Mouse (Mus musculus) hindbrain, embryonic 15.5 days (tissue): Measurements from ENCODE around the gene Engase. TPM values are rescaled to one million over a fixed set of nuclear protein-coding genes. Genes with fewer than 3 reads are reported as not detected.

ENCODE experiments used
- ATAC-seq: fragments of 200-750 bp; cut with Nextera tagmentation; 2 replicates; pipeline ENCODE4 v1.8.0; 2017; ENCODE audit warnings: low read depth, moderate number of reproducible peaks, moderate TSS enrichment; ENCODE audit not compliant: low FRiP score
- H3K27ac ChIP-seq: fragments of 300-500 bp; sonication (generic); replicated peaks from 2 replicates; pipeline ENCODE4 v1.5.1; 2015; ENCODE audit warnings: mild to moderate bottlenecking, inconsistent platforms
- H3K27me3 ChIP-seq: fragments of 300-500 bp; sonication (generic); 2 replicates; pipeline ENCODE4 v1.6.1; 2015; ENCODE audit warnings: control low read depth, inconsistent platforms
- H3K36me3 ChIP-seq: fragments of 300-500 bp; sonication (generic); 2 replicates; pipeline ENCODE4 v1.6.1; 2015; ENCODE audit warnings: control low read depth, inconsistent platforms
- H3K4me1 ChIP-seq: fragments of 300-500 bp; sonication (generic); replicated peaks from 2 replicates; pipeline ENCODE4 v1.6.1; 2015; ENCODE audit warnings: control low read depth, inconsistent platforms
- H3K4me2 ChIP-seq: fragments of 300-500 bp; sonication (generic); 2 replicates; pipeline ENCODE4 v1.6.1; 2015; ENCODE audit warnings: moderate library complexity, mild to moderate bottlenecking, inconsistent platforms
- H3K4me3 ChIP-seq: fragments of 300-500 bp; sonication (generic); 2 replicates; pipeline ENCODE4 v1.5.1; 2015; ENCODE audit warnings: mild to moderate bottlenecking, inconsistent platforms
- H3K9ac ChIP-seq: fragments of 300-500 bp; sonication (generic); 2 replicates; pipeline ENCODE4 v1.6.1; 2015; ENCODE audit warnings: inconsistent platforms
- H3K9me3 ChIP-seq: fragments of 300-500 bp; sonication (generic); 2 replicates; pipeline ENCODE4 v1.6.1; 2016; ENCODE audit warnings: control low read depth, inconsistent platforms
- WGBS: fragments of 180-500 bp; shearing (Covaris S2); methylation state at CpG from one replicate; pipeline ENCODE4 v1.1.7; 2015; 5-methylcytosine and 5-hydroxymethylcytosine counted together
- polyA plus RNA-seq: library from polyadenylated mRNA; unstranded; fragments of >200 nt; fragmentation: Nextera tagmentation; extraction: Ambion mirVana; gene quantifications from 2 replicates; pipeline ENCODE4 v1.2.1, GENCODE M21; 2015

Gene Engase
- polyA plus RNA-seq, 1 experiment from 2014 or later: 7.7 TPM

DNA sequence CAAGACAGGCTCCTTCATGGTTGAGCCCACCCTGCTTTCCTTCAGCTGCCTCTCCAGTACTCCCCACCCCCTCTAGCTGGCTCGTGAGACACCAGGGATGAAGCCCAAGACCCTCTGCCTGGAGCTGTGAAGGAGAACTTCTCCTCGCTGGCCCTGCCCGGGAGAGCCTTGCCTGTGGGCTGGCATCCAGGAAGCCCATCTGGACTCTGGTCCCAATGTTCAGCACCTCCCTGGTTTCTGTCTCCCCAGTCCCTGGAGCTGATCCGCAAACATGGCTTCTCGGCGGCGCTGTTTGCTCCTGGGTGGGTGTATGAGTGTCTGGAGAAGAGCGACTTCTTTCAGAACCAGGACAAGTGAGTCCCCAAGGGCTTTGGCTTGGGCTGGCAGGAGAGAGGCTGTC is 7.5 kb downstream of the Engase start:
- Histone ChIP-seq H3K36me3 (no peaks in the 10 kb centered on the region), H3K9ac (no peak overlapping the region), H3K9me3 (no peaks in the 10 kb centered on the region), H3K4me2 (no peak overlapping the region), H3K4me3 (no peak overlapping the region), H3K4me1 (peaks cover 25% of the 10 kb centered on the region), H3K27me3 (no peaks in the 10 kb centered on the region), H3K27ac (no peak overlapping the region)
- 80% methylated on average over 8 of the region's 8 CpGs for WGBS
- no peak for ATAC-seq

DNA sequence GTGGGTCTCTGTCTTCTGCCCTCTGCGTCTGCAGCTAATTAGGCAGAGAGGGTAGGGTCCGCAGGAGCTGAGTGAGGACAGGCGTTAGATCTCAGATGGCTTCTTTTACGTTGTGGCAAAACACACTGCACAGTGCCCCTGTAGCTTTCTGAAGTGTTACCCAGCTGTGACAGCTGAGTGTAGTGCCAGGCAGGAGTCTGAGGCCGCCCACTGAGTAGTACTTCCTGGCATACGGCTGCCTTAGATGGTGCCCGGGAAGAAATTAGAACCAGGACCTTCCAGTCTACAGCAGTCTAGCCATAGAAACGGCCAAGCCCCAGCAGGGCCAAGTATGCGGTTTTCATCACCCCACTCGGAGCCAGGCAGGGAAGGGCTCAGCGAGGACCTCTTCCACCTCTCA is 8.7 kb downstream of the Engase start:
- ATAC-seq: no peak
- no peaks in the 10 kb centered on the region for H3K36me3 ChIP-seq
- no peak overlapping the region for H3K4me2 ChIP-seq
- H3K27ac ChIP-seq: no peak overlapping the region
- H3K9ac ChIP-seq: no peak overlapping the region
- H3K27me3 ChIP-seq: no peaks in the 10 kb centered on the region
- peaks cover 35% of the 10 kb centered on the region for H3K4me1 ChIP-seq
- no peaks in the 10 kb centered on the region for H3K9me3 ChIP-seq
- 73% methylated on average over 11 of the region's 11 CpGs for WGBS
- no peak overlapping the region for H3K4me3 ChIP-seq

DNA sequence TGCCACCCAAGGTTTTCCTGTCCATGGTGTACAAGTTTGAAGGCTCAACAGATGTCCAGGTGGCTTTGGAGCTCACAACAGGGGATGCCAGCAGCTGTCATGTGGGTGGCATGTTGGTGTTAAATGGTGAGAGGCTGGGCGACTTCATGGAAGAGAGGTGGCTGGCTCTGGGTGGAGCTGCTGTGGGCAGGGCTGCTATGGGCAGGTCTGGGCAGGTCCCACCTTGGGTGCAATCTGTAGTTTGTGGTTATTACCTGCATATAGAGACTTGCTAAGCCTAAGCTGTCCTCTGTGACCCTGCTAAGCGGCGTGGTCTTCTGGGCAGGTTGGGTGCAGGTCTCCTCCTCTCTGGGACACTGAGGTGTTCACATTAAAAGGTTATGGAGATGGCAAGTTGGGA is 9.2 kb downstream of the Engase start:
- Histone ChIP-seq H3K9ac (no peak overlapping the region), H3K4me3 (no peak overlapping the region), H3K27me3 (no peaks in the 10 kb centered on the region), H3K9me3 (no peaks in the 10 kb centered on the region), H3K27ac (no peak overlapping the region), H3K4me2 (no peak overlapping the region), H3K36me3 (no peaks in the 10 kb centered on the region), H3K4me1 (peaks cover 40% of the 10 kb centered on the region)
- no peak for ATAC-seq
- WGBS: 97% methylated on average over 3 of the region's 3 CpGs

DNA sequence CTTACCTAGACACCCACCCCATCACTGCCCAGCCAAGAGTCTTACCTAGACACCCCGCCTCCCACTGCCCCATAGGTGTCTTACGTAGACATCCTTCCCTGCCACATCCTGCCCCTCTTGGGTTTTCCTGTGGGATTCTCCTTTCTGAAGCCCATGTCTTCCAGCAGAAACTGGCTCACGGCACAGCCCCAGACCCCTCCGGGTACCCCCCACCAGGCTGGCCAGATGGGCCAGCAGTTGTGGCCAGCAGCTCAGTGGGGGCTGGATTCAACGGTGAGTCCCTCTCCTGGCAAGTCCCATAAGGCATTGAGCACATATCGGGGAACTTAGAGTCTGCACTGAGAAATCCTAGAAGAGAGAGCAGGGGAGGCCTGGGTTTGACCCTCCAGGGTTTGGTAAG is 9.7 kb downstream of the Engase start:
- Histone ChIP-seq H3K9ac (no peak overlapping the region), H3K9me3 (no peaks in the 10 kb centered on the region), H3K4me2 (no peak overlapping the region), H3K4me1 (peaks cover 41% of the 10 kb centered on the region), H3K4me3 (no peak overlapping the region), H3K27ac (no peak overlapping the region), H3K36me3 (no peaks in the 10 kb centered on the region), H3K27me3 (no peaks in the 10 kb centered on the region)
- no peak for ATAC-seq
- 70% methylated on average over 6 of the region's 6 CpGs for WGBS

DNA sequence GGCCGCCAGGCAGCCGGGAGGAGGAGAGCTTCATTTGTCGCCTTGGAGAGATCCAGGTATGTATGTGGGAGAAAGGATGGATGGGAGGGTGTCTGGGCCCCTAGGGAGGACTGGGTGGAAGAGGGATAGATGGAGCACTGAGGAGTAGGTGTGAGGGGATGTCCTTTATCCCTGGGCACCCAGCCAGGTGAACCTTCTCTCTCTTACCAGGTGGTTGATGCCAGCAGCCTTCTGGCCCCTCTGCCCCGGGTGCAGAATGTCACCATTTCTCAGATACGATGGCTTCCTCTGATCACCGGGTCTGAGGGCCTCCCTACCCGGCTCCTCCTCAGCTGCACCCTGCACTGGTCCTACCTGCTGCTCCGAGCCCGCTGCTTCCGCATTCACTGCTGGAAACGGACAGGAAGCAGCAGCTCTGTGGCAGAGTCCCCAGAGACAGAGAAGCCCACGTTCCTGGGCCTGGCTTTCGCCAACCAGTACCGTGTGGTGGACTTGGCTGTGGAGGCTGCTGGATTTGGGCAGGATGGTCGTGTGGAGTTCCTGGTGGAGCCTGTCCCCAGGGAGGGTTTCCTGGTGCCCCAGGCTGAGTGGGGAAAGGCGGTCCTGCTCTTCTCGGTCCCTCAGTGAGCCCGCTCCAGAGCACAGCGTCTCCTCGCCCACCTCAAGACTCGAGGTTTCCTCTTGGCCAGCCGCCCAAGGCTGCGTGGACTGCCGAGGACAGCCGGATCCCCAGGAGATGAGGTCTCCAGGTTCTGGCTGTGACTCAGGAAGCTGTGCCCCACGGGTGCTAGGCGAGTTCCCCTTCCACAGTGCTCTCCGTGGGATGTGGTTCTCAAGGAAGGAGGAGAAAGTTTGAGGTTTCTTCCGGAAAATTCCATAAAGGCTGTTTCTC is 10.5 kb downstream of the Engase start:
- whole genome bisulfite sequencing: 83% methylated on average over 29 of the region's 29 CpGs
- ATAC-seq: no peak

DNA sequence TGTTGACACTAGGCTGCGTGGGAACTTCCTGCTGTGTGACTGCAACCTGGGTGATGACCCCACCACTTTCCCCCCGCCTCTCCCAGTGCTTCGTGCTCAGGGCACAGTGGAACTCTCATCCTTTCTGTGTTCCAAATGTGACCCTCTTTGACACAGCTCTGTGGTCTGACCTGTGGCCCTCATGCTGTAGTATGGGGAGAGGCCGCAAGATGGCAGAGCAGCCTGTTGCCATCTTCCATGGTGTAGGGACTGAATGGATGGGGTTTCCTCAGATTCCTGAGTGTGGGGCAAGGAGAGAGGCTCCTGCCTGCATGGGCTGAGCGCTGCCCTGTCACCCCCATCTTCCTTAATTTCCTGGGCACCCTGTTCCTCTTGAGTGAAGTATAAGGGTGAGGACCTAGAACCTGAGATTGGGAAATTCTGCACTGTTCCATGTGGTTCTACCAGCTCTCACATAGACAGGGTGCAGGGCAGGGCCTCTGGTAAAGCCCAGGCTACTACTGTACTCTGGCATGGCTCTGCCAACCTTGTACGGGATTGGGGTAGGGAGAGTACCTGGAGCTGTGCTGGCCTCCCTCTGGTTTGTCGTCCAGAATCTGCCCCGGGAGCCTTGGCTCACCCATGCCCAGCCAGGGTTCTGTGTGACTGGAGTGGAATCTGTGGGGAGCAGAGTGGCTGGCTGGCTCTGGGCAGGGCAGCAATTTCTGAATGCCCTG is 11.7 kb downstream of the Engase start:
- 70% methylated on average over 8 of the region's 8 CpGs for WGBS
- H3K4me3 ChIP-seq: no peak overlapping the region
- peak overlapping the region; percentile 51 for H3K27ac ChIP-seq
- no peaks in the 10 kb centered on the region for H3K9me3 ChIP-seq
- ATAC-seq: 0 out of 2 replicates have a peak, but pooled peaks have one; percentile 12
- H3K4me1 ChIP-seq: peaks cover 44% of the 10 kb centered on the region
- H3K27me3 ChIP-seq: no peaks in the 10 kb centered on the region
- H3K36me3 ChIP-seq: no peaks in the 10 kb centered on the region
- H3K4me2 ChIP-seq: no peak overlapping the region
- H3K9ac ChIP-seq: no peak overlapping the region

More for the DNA sequence above, 10.5 kb downstream of the Engase start:
- H3K4me1 ChIP-seq: peaks cover 41% of the 10 kb centered on the region
- H3K4me2 ChIP-seq: no peak overlapping the region
- no peak overlapping the region for H3K27ac ChIP-seq
- no peak overlapping the region for H3K9ac ChIP-seq
- H3K4me3 ChIP-seq: no peak overlapping the region
- no peaks in the 10 kb centered on the region for H3K9me3 ChIP-seq
- H3K36me3 ChIP-seq: no peaks in the 10 kb centered on the region
- H3K27me3 ChIP-seq: no peaks in the 10 kb centered on the region

DNA sequence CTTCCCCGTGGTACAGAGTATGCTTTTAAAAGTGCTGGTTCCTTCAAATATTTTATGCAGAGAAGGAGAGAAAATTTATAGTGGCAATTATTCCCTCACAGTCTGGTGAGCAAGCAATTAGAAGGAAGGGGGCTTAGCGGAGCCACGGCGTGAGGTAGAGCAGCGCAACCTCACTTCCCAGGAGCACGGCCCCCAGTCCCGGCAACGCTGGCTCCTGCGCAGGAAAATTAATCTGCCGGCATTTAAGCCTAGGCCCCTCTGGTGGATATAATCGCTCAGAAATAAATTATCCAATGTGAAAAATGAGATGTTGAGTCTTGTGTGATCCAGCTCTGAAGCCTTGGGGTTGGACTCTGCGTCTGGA is 12.3 kb downstream of the Engase start:
- peak overlapping the region; percentile 51 for H3K27ac ChIP-seq
- H3K4me1 ChIP-seq: peaks cover 44% of the 10 kb centered on the region
- no peaks in the 10 kb centered on the region for H3K36me3 ChIP-seq
- no peak overlapping the region for H3K4me2 ChIP-seq
- no peak overlapping the region for H3K9ac ChIP-seq
- WGBS: 36% methylated on average over 12 of the region's 12 CpGs
- H3K9me3 ChIP-seq: no peaks in the 10 kb centered on the region
- peak; percentile 27; the same call in 1 of the 2 replicates for ATAC-seq
- H3K27me3 ChIP-seq: no peaks in the 10 kb centered on the region
- no peak overlapping the region for H3K4me3 ChIP-seq

DNA sequence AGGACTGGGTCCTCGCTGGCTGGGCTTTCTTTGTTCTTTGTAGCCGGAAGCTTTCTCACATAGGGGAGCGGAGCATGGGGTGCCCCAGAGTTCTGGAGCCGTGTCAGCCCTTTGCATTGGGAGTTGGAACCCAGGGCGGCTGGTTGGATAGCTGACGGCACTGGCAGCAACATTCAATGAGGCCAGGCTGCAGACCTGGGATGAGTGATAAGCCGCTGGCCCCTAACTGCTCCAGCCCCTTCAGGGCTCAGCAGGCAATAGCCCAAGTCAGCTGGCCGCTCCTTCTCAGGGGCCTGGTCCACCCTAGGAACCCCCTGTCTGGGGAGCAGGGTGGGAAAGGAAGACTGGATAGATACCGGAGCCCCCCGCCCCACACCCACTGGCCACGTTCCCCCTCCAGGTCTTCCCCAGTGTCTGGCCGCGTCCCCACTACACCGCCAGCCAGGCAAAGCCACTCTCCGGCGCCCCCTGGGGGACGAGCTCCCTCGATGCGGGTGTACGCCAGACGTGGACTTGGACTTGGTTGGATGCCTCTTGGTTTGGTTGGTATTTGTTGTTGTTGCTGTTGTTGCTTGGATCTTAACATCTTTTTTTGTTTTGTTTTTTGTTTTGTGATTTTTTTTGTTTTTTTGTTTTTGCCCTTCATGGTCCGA is 14.1 kb downstream of the Engase start:
- H3K4me3 ChIP-seq: no peak overlapping the region
- H3K27ac ChIP-seq: no peak overlapping the region
- no peaks in the 10 kb centered on the region for H3K36me3 ChIP-seq
- H3K9ac ChIP-seq: no peak overlapping the region
- peaks cover 40% of the 10 kb centered on the region for H3K4me1 ChIP-seq
- H3K27me3 ChIP-seq: no peaks in the 10 kb centered on the region
- H3K4me2 ChIP-seq: no peak overlapping the region
- WGBS: 20% methylated on average over 22 of the region's 22 CpGs
- H3K9me3 ChIP-seq: no peaks in the 10 kb centered on the region
- ATAC-seq: no peak

DNA sequence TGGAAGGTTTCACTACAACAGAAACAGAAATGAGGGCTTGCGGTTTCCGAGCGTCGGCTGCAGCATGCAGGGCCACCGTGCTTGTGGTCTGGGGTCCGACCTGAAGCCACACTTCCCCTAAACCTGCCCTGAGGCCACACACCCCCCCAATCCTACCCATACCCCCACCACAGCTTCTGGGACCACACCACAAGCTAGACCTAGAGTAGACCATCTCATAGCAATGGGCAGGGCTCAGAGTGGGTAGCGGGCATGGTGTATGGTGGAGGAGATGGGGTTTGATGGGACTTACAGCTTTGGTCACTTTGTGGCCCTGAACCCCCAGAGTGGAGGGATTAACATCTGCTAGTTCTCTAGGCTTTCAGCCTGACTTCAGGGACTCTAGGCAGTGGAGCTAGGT is 14.6 kb downstream of the Engase start:
- Histone ChIP-seq H3K27ac (no peak overlapping the region), H3K36me3 (no peaks in the 10 kb centered on the region), H3K4me1 (peaks cover 40% of the 10 kb centered on the region), H3K27me3 (no peaks in the 10 kb centered on the region), H3K4me3 (no peak overlapping the region), H3K4me2 (no peak overlapping the region), H3K9ac (no peak overlapping the region), H3K9me3 (no peaks in the 10 kb centered on the region)
- 89% methylated on average over 7 of the region's 7 CpGs for WGBS
- ATAC-seq: no peak

DNA sequence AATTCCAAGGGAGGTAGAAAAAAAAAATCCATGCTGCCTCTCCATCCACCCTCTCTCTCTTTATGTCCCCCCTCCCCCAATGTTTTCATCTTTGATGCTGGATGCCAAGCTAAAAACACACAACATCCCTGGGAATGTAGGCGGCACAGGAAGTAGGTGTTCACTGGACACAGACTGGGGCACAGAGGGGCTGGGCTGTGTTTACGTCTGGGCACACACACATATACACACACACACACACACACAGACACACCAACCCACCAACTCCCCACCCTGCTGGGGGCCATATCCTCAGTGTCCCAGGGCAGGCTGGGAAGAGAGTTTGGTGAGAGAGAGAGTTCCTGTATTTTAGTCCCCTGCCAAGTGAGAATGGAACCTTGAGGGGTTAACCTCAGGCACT is 16.8 kb downstream of the Engase start:
- Histone ChIP-seq H3K4me3 (no peak overlapping the region), H3K4me1 (peaks cover 31% of the 10 kb centered on the region), H3K9me3 (no peaks in the 10 kb centered on the region), H3K27me3 (no peaks in the 10 kb centered on the region), H3K36me3 (no peaks in the 10 kb centered on the region), H3K9ac (no peak overlapping the region), H3K27ac (no peak overlapping the region), H3K4me2 (no peak overlapping the region)
- 84% methylated on average over 2 of the region's 2 CpGs for WGBS
- ATAC-seq: no peak

DNA sequence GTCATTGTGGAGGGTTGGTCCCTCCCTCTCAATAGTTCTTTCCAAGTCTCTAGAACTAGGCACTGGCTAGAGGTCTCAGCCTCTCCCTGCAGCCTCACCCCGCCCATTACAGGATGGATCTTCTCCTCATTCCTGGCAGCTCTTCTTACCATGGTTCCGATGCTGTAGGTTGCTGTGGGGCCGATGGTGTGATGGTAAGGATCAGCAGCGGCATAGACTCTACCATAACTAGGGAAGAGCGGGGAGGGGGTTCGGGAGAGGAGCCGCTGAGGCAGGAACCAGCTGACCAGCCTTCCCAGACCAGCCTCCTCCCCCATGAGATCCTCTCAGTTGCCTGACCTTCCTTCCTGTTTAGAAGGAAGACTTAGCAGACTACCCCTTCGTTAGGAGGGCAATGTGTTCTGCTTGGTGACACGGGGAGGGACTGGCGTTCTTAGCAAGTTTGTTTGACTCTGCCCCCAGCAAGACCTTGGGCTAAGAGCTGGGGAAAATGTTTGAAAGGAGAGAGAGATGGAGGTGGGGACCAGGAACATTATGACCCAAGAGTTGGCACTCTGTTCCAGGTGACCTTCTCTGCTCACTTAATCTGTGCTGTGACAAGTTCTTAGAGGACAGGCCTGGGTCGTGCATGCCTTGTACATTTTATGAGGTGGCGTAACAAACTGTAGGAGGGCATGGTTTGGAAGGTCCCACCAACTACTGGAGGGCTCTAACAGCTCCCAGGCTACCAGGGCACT is 17.5 kb downstream of the Engase start:
- Histone ChIP-seq H3K27ac (no peak overlapping the region), H3K4me3 (no peak overlapping the region), H3K9me3 (no peaks in the 10 kb centered on the region), H3K9ac (no peak overlapping the region), H3K36me3 (no peaks in the 10 kb centered on the region), H3K27me3 (no peaks in the 10 kb centered on the region), H3K4me1 (peaks cover 24% of the 10 kb centered on the region), H3K4me2 (no peak overlapping the region)
- 89% methylated on average over 12 of the region's 12 CpGs for WGBS
- ATAC-seq: no peak
